Mouse (Mus musculus): ENCODE measurements at regions not wholly inside any gene's neighbourhood (a gene's known extent, or its start where the extent isn't known, plus 50 kb on each side); places are given as distances from the start of the nearest gene placed in this dataset.
"Not testable (repeated sequence)": the region's sequence is repeated elsewhere in the genome, so short reads cannot be mapped to it uniquely, and the experiment has no call there.

GRCm38 (mm10) chr17:14144082-14144481 is 60.0 kb downstream of the Dact2 start:
- no peak for DNase-seq (ENCODE audit: low spot score in 2 of 2)

GRCm38 (mm10) chr17:14141669-14142068 is 62.4 kb downstream of the Dact2 start:
- DNase-seq (ENCODE audit: low spot score in 2 of 2), result no peak

GRCm38 (mm10) chr17:14140266-14140665 is 63.8 kb downstream of the Dact2 start:
- no peak for DNase-seq (ENCODE audit: low spot score in 2 of 2)

- DNase-seq (ENCODE audit: low spot score in 2 of 2), result no peak
These were observed 65.2 kb downstream of the Dact2 start for GRCm38 (mm10) chr17:14138941-14139340.

GRCm38 (mm10) chr17:14136702-14137315 is 67.3 kb downstream of the Dact2 start:
- DNase-seq (ENCODE audit: low spot score in 2 of 2), result peak in 1 of 2 experiments; percentile 50

DNA sequence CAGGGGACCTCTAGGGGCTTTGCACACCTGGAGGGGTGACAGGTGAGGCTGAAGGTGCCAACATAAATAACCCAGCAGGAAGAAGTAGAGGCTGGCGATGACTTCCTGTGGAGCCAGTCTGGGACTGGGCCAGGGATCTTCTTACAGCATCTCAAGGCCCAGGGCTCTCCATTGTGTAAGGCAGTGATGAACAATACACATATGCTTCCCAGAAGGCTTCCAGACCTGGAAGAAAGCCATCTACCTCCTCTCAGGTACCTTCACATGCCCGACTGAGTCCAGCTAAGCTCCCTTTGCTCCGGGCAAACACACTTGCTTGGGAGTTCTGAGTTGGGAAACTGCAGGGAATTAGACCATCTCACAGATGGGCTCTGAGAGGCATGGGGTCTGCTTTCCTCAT is 69.5 kb downstream of the Dact2 start:
- DNase-seq (ENCODE audit: low spot score in 2 of 2), result no peak

DNA sequence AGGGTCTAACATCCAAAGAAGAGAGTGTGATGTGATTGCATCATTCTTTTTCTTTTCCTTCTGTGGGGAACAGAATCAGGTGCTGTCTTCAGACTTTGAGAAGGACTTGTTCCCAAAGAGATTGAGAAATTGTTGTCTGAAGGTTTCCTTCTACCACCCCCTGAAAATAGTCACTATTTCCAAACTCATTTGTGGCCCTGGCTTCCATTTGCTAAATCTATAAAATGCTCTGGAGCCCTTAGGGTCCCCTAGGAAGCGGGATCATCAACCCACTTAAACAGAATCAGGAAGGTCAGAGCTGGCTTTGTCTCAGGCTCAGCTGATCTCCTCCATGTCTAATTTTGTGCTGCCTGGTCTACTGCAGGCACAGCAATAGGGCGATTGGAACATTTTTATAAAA is 70.1 kb downstream of the Dact2 start:
- DNase-seq (ENCODE audit: low spot score in 2 of 2), result no peak

- not testable (repeated sequence) for DNase-seq (ENCODE audit: low spot score in 2 of 2)
These were observed 67.7 kb upstream of the Gm7358 start for GRCm38 (mm10) chr17:14127031-14127430.

- DNase-seq (ENCODE audit: low spot score in 2 of 2), result no peak
These were observed 59.5 kb upstream of the Gm7358 start for GRCm38 (mm10) chr17:14118863-14119262.

GRCm38 (mm10) chr17:14116223-14116622 is 56.9 kb upstream of the Gm7358 start:
- no peak for DNase-seq (ENCODE audit: low spot score in 2 of 2)

DNA sequence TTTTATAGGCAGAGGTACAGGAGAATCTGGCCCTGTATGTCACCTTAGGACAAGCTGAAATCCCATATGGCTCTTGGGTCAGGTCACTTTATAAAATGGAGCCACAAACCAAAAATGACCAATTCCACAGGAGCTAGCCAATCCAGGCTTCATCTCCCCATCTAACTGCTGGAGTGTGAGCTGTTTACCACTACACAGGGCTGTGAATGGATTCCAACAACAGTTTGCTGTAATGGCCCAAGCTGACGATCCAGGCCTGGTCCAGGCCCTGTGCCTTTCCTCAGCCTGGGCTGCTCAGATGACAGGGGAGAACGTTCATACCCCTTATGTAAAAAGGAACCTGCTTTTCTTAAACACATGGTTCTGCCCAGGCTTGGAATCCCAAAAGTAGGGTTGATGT is 55.5 kb upstream of the Gm7358 start:
- no peak for DNase-seq (ENCODE audit: low spot score in 2 of 2)

- DNase-seq (ENCODE audit: low spot score in 2 of 2), result not testable (repeated sequence)
These were observed 52.4 kb upstream of the Gm7358 start for GRCm38 (mm10) chr17:14111692-14112091.

All from thymus, postnatal 10 days (tissue).